Mouse (Mus musculus): ENCODE measurements at regions not wholly inside any gene's neighbourhood (a gene's known extent, or its start where the extent isn't known, plus 50 kb on each side); places are given as distances from the start of the nearest gene placed in this dataset.

- WGBS = 83% methylated on average over 3 of the region's 3 CpGs
- DNase-seq = no peak
Observed at GRCm38 (mm10) chr16:76448773-76449172, 75.1 kb upstream of the Nrip1 start.

GRCm38 (mm10) chr16:76447033-76447432 lies 73.4 kb upstream of the Nrip1 start:
- no peaks in the 10 kb centered on the region for H3K27me3 ChIP-seq (ENCODE audit: insufficient read depth, low read length)
- ATAC-seq = no peak
- H3K27ac ChIP-seq (ENCODE audit: low read depth, low read length) = no peak overlapping the region
- no peak for TF ChIP-seq CTCF (IDR thresholded peaks at IDR 0.05; ENCODE audit: low read depth)
- peaks cover 4% of the 10 kb centered on the region; the same call in 1 of the 2 replicates for H3K9me3 ChIP-seq (ENCODE audit: low read length)
- DNase-seq = no peak
- H3K4me2 ChIP-seq (ENCODE audit: low read depth) = no peak overlapping the region
- H3K9ac ChIP-seq = no peak overlapping the region
- 61% methylated on average over 3 of the region's 3 CpGs for WGBS
- no peak overlapping the region for H3K4me3 ChIP-seq (ENCODE audit: low read depth, low read length)
- H3K36me3 ChIP-seq (ENCODE audit: insufficient read depth) = no peaks in the 10 kb centered on the region
- H3K4me1 ChIP-seq (ENCODE audit: insufficient read depth) = no peaks in the 10 kb centered on the region

More at GRCm38 (mm10) chr16:76448773-76449172, 75.1 kb upstream of the Nrip1 start:
- H3K27me3 ChIP-seq (ENCODE audit: insufficient read depth, low read length) = no peaks in the 10 kb centered on the region
- no peak for ATAC-seq
- H3K27ac ChIP-seq (ENCODE audit: low read depth, low read length) = no peak overlapping the region
- no peak overlapping the region for H3K4me2 ChIP-seq (ENCODE audit: low read depth)
- H3K4me3 ChIP-seq (ENCODE audit: low read depth, low read length) = no peak overlapping the region
- H3K9ac ChIP-seq = no peak overlapping the region
- peaks cover 4% of the 10 kb centered on the region; the same call in 1 of the 2 replicates for H3K9me3 ChIP-seq (ENCODE audit: low read length)
- no peak for TF ChIP-seq CTCF (IDR thresholded peaks at IDR 0.05; ENCODE audit: low read depth)
- no peaks in the 10 kb centered on the region for H3K36me3 ChIP-seq (ENCODE audit: insufficient read depth)
- no peaks in the 10 kb centered on the region for H3K4me1 ChIP-seq (ENCODE audit: insufficient read depth)

- DNase-seq (no peak), ATAC-seq (no peak)
- Histone ChIP-seq H3K4me2 (ENCODE audit: low read depth) (no peak overlapping the region), H3K27ac (ENCODE audit: low read depth, low read length) (no peak overlapping the region), H3K4me3 (ENCODE audit: low read depth, low read length) (no peak overlapping the region), H3K27me3 (ENCODE audit: insufficient read depth, low read length) (no peaks in the 10 kb centered on the region), H3K9ac (no peak overlapping the region), H3K36me3 (ENCODE audit: insufficient read depth) (no peaks in the 10 kb centered on the region), H3K9me3 (ENCODE audit: low read length) (no peaks in the 10 kb centered on the region), H3K4me1 (ENCODE audit: insufficient read depth) (no peaks in the 10 kb centered on the region)
- 90% methylated on average over 3 of the region's 3 CpGs for WGBS
- no peak for TF ChIP-seq CTCF (IDR thresholded peaks at IDR 0.05; ENCODE audit: low read depth)
Observed at GRCm38 (mm10) chr16:76444668-76445067, 71.0 kb upstream of the Nrip1 start.

- H3K4me3 ChIP-seq (ENCODE audit: low read depth, low read length) = no peak overlapping the region
- H3K4me2 ChIP-seq (ENCODE audit: low read depth) = no peak overlapping the region
- no peaks in the 10 kb centered on the region for H3K36me3 ChIP-seq (ENCODE audit: insufficient read depth)
- H3K27ac ChIP-seq (ENCODE audit: low read depth, low read length) = no peak overlapping the region
- no peak for TF ChIP-seq CTCF (IDR thresholded peaks at IDR 0.05; ENCODE audit: low read depth)
- no peak overlapping the region for H3K9ac ChIP-seq
- DNase-seq = no peak
- no peak for ATAC-seq
- WGBS = 82% methylated on average over 2 of the region's 2 CpGs
- H3K27me3 ChIP-seq (ENCODE audit: insufficient read depth, low read length) = no peaks in the 10 kb centered on the region
- H3K9me3 ChIP-seq (ENCODE audit: low read length) = no peaks in the 10 kb centered on the region
- H3K4me1 ChIP-seq (ENCODE audit: insufficient read depth) = no peaks in the 10 kb centered on the region
Observed at GRCm38 (mm10) chr16:76442635-76443034, 69.0 kb upstream of the Nrip1 start.

DNA sequence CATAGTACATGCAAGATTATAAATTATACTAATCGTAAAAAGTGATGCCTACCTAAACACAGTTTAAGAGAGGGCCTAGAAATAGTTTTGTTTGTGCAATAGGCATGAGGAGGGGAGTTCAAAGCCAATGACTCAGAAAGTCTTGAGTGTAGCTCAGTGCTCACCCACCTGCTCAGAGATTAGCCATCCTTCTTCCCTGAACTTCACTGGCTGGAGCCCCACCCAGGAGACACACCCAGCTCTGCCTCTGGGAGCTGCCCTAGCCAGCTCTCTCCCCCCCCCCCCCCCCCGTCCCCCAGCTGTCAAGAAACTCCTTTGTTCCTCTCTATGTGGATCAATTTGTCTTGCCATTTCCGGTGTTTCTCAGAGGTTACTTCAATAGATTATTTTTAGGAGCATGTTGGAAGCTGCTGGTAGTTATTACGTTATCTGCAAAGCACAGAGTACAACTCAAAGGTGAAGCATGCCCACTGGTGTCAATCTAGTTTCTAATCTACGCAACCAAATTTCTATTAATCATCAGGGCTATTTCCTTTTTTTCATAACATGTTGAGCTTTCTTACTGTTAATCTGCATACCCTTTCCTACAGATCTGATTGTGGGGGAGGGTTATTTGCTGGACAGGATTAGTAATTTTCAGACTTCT lies 68.3 kb upstream of the Nrip1 start:
- Histone ChIP-seq H3K27ac (ENCODE audit: low read depth, low read length) (no peak overlapping the region), H3K4me2 (ENCODE audit: low read depth) (no peak overlapping the region), H3K9me3 (ENCODE audit: low read length) (no peaks in the 10 kb centered on the region), H3K4me1 (ENCODE audit: insufficient read depth) (no peaks in the 10 kb centered on the region), H3K27me3 (ENCODE audit: insufficient read depth, low read length) (no peaks in the 10 kb centered on the region), H3K9ac (no peak overlapping the region), H3K36me3 (ENCODE audit: insufficient read depth) (no peaks in the 10 kb centered on the region), H3K4me3 (ENCODE audit: low read depth, low read length) (no peak overlapping the region)
- no peak for DNase-seq
- WGBS = 68% methylated on average over 5 of the region's 5 CpGs
- no peak for TF ChIP-seq CTCF (IDR thresholded peaks at IDR 0.05; ENCODE audit: low read depth)
- no peak for ATAC-seq

DNA sequence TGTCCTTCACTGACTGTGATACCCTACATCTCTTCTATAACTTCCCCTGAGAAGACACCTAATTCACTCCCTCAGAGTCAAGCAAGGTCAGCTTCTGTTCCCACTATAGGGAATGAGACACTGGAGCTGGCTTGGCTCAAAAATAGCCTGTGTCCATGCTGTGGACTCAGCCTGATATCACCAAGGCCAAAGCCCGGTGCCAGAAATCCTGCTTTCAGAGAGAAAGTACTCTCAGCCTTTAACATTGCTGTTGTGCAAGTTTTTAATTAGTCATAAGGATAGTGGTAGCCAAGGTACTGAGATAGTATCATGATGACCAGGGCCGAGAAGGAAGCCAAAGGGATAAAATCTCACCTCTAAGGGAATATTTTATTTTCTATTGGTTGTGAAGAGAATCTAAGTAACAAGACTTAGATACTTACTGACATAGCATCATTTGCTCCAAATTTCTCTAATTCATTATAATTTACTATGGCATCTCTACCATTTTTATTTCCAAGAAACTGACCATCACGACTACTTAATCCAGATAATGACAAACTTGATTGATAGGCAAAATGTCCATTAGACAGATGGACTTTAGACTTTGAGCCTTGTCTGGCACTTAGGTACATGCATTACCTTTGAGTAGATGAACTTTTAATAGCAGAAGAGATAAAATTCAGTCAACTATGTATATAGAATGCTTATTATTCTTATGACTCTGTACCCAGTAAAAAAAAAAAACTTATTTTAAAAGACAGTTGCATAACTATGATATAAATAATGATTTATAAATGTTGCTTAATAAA lies 64.7 kb upstream of the Nrip1 start:
- ATAC-seq = no peak
- Histone ChIP-seq H3K4me2 (ENCODE audit: low read depth) (no peak overlapping the region), H3K4me1 (ENCODE audit: insufficient read depth) (no peaks in the 10 kb centered on the region), H3K27ac (ENCODE audit: low read depth, low read length) (no peak overlapping the region), H3K36me3 (ENCODE audit: insufficient read depth) (no peaks in the 10 kb centered on the region), H3K4me3 (ENCODE audit: low read depth, low read length) (no peak overlapping the region), H3K27me3 (ENCODE audit: insufficient read depth, low read length) (no peaks in the 10 kb centered on the region), H3K9me3 (ENCODE audit: low read length) (no peaks in the 10 kb centered on the region), H3K9ac (no peak overlapping the region)
- no peak for DNase-seq
- TF ChIP-seq CTCF (IDR thresholded peaks at IDR 0.05; ENCODE audit: low read depth) = no peak
- 93% methylated on average over 3 of the region's 3 CpGs for WGBS

GRCm38 (mm10) chr16:76436290-76436689 lies 62.7 kb upstream of the Nrip1 start:
- Histone ChIP-seq H3K27me3 (ENCODE audit: insufficient read depth, low read length) (no peaks in the 10 kb centered on the region), H3K9me3 (ENCODE audit: low read length) (no peaks in the 10 kb centered on the region), H3K4me3 (ENCODE audit: low read depth, low read length) (no peak overlapping the region), H3K4me2 (ENCODE audit: low read depth) (no peak overlapping the region), H3K27ac (ENCODE audit: low read depth, low read length) (no peak overlapping the region), H3K9ac (no peak overlapping the region), H3K36me3 (ENCODE audit: insufficient read depth) (no peaks in the 10 kb centered on the region), H3K4me1 (ENCODE audit: insufficient read depth) (no peaks in the 10 kb centered on the region; the same call in 1 of the 2 replicates)
- DNase-seq (no peak), ATAC-seq (no peak)
- no peak for TF ChIP-seq CTCF (IDR thresholded peaks at IDR 0.05; ENCODE audit: low read depth)
- 92% methylated on average over 6 of the region's 6 CpGs for WGBS

Measured in forebrain, postnatal 0 days (tissue).